Mouse (Mus musculus): ENCODE measurements around the gene 1110032A03Rik.

Gene 1110032A03Rik

DNA sequence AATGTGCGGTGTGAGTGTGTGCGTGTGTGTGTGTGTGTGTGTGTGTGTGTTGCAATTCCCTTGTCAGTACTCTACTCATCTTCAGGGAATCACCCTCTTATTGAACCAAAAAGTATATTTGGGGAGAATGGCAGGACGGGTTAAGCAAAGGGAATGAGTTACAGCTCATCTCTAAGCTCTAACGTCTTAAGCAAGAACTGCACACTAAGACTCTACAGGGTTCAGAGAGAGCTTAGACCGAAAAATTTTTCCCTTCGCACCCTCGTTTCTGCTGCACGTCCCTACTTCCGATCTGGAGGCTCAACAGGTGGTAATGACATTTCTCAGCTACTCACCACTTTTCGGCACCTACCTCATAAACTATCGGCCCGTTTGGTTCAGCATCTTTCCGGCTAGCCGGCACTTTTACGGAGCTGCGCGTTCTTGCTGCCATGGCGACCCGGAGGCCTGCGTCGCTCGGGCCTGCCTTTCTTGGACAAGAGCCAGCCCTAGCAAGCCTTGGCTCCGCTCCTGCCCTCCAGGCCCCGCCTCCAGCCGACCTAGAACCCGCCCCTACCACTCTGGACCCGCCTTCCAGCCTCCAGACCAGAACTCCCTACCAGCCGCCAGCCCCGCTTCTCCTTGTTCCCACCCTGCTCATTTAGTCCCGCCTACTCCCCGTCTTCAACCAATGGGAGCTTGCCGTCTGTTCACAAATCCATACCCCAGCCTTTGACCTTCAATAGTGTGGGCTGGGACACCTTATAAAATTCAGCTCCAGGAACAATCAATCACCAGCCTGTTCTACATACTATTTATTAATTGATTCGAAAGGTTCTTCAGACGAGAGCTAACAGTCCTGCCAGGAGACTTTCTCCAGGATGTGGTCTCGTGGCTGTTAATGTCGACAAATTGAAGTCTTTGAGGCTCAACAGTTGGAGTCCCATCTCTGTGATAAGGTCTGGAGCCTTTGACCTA, 36.1 kb downstream of the 1110032A03Rik start, which contains the start of gene Dixdc1:
TSS of gene Dixdc1 (minus strand) at position 604 of the 957 bp plus-strand sequence.
- DNase-seq (ENCODE audit: extremely low spot score, low read depth, low spot score), result no peak

DNA sequence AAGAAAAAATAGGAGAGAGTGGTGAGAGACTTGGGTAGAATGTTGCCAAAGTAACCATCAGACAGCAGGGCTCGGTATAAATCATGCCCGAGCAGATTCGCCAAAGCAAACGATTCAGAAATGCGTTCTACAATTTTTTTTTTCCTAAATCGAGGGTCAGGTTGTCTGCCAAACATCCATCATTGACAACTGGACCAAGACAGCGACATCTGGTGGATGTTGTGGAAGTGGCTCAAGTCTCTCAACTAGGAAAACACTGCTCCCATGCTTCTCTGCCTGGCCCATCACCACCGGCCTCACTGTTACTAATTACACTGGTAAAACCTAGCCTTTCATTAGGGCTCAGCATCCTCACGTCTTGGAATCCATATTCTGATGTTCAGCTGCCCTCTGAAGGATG, 40.3 kb downstream of the 1110032A03Rik start:
- DNase-seq (ENCODE audit: extremely low spot score, low read depth, low spot score), result no peak

DNA sequence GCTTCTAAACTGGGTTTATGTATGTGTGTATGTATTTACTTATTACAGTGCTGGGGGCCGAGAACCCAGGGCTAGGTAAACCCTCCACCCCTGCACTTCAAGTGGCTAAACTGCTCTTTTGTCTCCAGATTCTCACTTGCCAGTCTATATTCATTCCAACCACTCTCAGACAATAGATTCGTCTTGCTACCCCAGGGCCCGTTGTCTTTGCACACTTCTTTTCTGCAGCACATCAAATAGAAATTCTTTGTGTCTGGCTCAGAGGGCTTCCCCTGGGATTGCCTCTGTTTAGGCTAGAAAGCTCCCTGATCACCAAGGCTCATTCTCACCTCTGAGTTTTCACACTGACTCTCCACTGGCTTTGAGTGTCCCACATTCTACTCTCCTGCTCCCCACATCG, 42.8 kb downstream of the 1110032A03Rik start:
- no peak for DNase-seq (ENCODE audit: extremely low spot score, low read depth, low spot score)

- DNase-seq (ENCODE audit: extremely low spot score, low read depth, low spot score), result no peak
These were observed 45.7 kb downstream of the 1110032A03Rik start for GRCm38 (mm10) chr9:50729600-50729999.

DNA sequence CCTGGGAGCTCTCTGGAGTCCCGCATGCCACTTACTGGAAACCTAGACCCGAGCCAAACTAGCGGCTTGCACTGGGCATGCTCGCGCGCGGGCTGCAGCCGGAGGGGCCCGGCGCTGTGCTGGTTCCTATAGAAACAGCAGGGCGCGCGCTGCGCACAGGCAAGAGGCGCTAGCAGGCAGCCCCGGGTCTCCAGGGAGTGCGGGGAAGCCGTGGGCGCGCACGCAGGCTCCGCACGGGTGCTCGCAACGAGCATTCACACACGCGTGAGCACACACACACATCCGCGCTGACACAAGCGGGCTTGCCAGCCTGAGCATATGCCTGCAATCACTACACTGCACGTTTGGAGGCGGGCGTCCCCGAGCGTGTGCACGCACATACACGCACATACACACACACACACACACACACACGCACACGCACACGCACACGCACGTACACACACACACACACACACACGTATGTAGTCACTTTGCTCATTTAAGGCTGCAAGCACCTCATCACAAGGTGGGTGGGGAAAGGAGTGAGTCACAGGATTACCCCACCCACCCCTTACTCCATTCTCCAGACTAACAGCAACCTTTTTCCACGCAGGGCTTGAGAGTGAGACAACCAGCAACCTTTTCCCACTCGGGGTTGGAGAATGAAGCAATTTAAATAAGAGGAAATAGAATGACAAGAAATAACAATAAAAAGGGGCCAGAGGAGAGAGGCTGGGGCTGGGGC, 47.2 kb downstream of the 1110032A03Rik start:
- no peak for DNase-seq (ENCODE audit: extremely low spot score, low read depth, low spot score)

GRCm38 (mm10) chr9:50727171-50727924, 48.0 kb downstream of the 1110032A03Rik start:
- no peak for DNase-seq (ENCODE audit: extremely low spot score, low read depth, low spot score)

- DNase-seq (ENCODE audit: extremely low spot score, low read depth, low spot score), result no peak
These were observed 49.3 kb downstream of the 1110032A03Rik start for GRCm38 (mm10) chr9:50725921-50726590.

DNA sequence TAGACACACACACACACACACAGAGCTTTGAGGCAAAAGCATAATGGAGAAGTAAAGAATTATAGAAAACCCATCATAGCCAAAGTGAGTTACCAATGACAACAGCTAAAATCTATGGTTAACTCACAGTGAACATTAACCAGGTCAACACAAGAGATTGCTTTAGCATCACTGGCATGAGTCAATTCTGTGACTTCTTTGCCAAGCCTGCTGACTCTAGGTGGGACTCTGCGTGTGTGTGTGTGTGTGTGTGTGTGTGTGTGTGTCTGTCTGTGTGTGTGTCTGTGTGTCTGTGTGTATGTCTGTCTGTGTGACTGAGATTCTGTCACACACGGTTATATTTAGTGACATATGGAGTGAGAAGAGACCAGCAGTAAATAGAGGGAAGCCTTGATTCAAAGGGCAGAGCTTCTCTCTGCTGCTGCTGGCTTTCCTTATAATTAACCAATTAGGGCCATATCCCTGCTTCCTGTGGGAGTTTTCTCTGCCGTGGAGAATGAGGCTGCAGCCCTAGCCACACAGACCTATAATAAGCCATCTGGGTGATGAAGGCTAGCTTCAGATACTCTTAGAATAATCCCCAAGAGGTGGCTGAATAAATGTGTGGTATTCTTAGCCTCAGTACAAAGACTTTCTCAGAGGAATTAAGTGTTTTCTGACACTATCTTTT, 50.5 kb downstream of the 1110032A03Rik start:
- DNase-seq (ENCODE audit: extremely low spot score, low read depth, low spot score), result no peak

DNA sequence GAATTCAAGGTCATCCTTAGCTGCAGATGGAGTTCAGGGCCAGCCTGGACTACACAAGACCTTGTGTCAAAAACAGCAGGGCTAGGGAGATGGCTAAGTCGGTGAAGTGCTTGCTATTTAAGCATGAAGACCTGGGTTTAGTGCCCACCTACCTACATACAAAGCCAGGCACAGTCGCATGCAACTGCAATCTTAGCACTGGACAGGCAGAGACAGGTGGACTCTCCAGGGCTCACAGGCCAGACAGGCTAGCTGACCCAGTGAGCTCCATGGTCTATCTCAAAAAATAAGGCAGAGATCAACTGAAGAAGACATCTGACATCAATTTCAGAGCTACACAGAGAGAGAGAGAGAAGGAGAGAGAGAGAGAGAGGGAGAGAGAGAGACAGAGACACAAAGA, 51.2 kb downstream of the 1110032A03Rik start:
- DNase-seq (ENCODE audit: extremely low spot score, low read depth, low spot score), result no peak

GRCm38 (mm10) chr9:50723406-50723805, 51.9 kb downstream of the 1110032A03Rik start:
- DNase-seq (ENCODE audit: extremely low spot score, low read depth, low spot score), result no peak

- no peak for DNase-seq (ENCODE audit: extremely low spot score, low read depth, low spot score)
These were observed 52.8 kb downstream of the 1110032A03Rik start for GRCm38 (mm10) chr9:50722451-50722911.

DNA sequence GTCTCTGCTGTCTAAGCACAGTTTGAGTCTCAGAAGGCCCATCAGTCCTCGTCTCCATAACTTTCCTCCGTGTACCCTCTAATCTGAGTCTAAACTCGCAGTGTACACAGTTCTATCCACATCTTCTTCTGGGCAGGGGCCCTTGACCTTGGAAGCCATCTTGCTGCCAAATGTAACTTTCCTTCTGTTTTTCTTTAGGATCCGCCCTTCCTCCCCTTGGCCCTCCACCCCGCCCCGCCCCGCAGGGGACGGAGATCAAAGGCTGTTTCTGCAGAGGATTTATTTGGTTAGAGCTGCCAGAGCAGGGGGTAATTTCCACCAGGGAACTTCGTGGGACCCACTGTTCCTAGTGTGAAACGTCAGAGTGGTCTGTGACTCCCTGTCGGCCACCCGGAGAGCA, 54.3 kb downstream of the 1110032A03Rik start:
- no peak for DNase-seq (ENCODE audit: extremely low spot score, low read depth, low spot score)

DNA sequence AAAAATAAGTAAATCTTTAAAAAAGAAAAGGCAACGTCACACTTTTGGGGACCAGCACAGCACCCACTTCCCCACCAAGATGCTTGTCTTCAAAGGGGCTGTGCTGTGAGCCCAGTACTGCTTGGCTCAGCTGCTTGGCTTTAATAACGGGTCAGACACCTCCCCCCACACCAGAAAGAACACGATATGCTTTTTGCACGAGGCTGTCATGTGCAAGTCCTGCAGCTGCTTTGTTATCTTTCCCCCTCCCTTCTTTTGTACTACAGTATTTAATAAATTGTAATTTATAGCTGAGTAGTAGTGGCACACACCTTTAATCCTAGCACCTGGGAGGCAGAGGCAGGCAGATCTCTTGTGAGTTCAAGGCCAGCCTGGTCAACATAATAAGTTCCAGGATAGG, 56.4 kb downstream of the 1110032A03Rik start:
- DNase-seq (ENCODE audit: extremely low spot score, low read depth, low spot score), result no peak

DNA sequence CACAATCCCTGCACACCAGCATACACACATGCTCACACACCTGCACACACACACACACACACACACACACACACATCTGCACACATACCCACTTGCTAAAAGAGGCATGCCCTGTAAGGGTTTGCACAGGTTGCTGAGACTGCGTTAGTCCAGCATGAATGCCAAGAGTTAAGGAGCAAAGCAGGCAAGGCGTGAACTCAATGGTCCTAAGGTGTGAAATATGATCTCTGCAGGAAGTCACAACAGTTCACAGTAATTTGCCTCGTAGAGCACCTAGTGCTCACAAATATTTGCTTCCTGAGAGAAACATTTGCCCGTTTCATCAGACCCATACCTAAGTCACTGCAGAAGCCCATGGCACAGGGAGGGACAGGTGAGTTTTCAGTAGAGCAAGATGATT, 61.1 kb downstream of the 1110032A03Rik start:
- DNase-seq (ENCODE audit: extremely low spot score, low read depth, low spot score), result no peak
